Mouse (Mus musculus) cerebellum, postnatal 14 days (tissue): ENCODE measurements around the gene Efemp2.

ENCODE experiments used
- DNase-seq, 2 experiments: peaks; one replicate each; pipeline ENCODE4 v3.0.0; 2021; ENCODE audit warnings: mixed read lengths in 2 of 2

The Efemp2 gene

GRCm38 (mm10) chr19:5473720-5474119, at the start of gene Efemp2:
Gene Efemp2 (plus strand): TSS chr19:5473954.
- peak; percentile 54 to 67 for DNase-seq

- peak; percentile 80 to 84 for DNase-seq
These were observed 49.5 kb upstream of the Efemp2 start for GRCm38 (mm10) chr19:5424092-5424781.

- DNase-seq = peak; percentile 97 to 98
These were observed 48.7 kb upstream of the Efemp2 start, which contains the start of the genes Drap1 and AI837181 for GRCm38 (mm10) chr19:5424782-5425741. Gene Drap1 (minus strand): TSS chr19:5424979. Gene AI837181 (plus strand): TSS chr19:5425144.

- peak in 1 of 2 experiments; percentile 46 for DNase-seq
These were observed 47.7 kb upstream of the Efemp2 start for GRCm38 (mm10) chr19:5425906-5426565.

GRCm38 (mm10) chr19:5426640-5427290, 47.0 kb upstream of the Efemp2 start:
- no peak for DNase-seq

- DNase-seq = peak in 1 of 2 experiments; percentile 55
These were observed 45.7 kb upstream of the Efemp2 start for GRCm38 (mm10) chr19:5428083-5428482.

GRCm38 (mm10) chr19:5429219-5429618, 44.5 kb upstream of the Efemp2 start:
- no peak for DNase-seq

GRCm38 (mm10) chr19:5429806-5430205, 43.9 kb upstream of the Efemp2 start:
- DNase-seq = peak; percentile 78 to 81

GRCm38 (mm10) chr19:5430408-5430807, 43.3 kb upstream of the Efemp2 start:
- DNase-seq = peak in 1 of 2 experiments; percentile 49

GRCm38 (mm10) chr19:5431911-5432464, 41.8 kb upstream of the Efemp2 start:
- no peak for DNase-seq

GRCm38 (mm10) chr19:5432992-5433852, 40.5 kb upstream of the Efemp2 start:
- DNase-seq = peak in 1 of 2 experiments; percentile 55

GRCm38 (mm10) chr19:5433951-5434350, 39.8 kb upstream of the Efemp2 start:
- no peak for DNase-seq

GRCm38 (mm10) chr19:5444371-5444908, 29.3 kb upstream of the Efemp2 start:
- DNase-seq = no peak

- DNase-seq = no peak
These were observed 28.8 kb upstream of the Efemp2 start for GRCm38 (mm10) chr19:5444954-5445353.

- DNase-seq = no peak
These were observed 28.0 kb upstream of the Efemp2 start for GRCm38 (mm10) chr19:5445747-5446146.

- DNase-seq = peak; percentile 74 to 81
These were observed 26.0 kb upstream of the Efemp2 start, which contains the start of gene Fosl1 for GRCm38 (mm10) chr19:5447515-5448353. Gene Fosl1 (plus strand): TSS chr19:5447547.

- DNase-seq = no peak
These were observed 25.2 kb upstream of the Efemp2 start for GRCm38 (mm10) chr19:5448354-5449150.

GRCm38 (mm10) chr19:5449673-5450072, 24.1 kb upstream of the Efemp2 start:
- no peak for DNase-seq

- DNase-seq = no peak
These were observed 22.0 kb upstream of the Efemp2 start for GRCm38 (mm10) chr19:5451766-5452165.
